Mouse (Mus musculus) lung, embryonic 14.5 days (tissue): ENCODE measurements at regions not wholly inside any gene's neighbourhood (a gene's known extent, or its start where the extent isn't known, plus 50 kb on each side); places are given as distances from the start of the nearest gene placed in this dataset.
A peak's percentile ranks its signal among the peaks of the same experiment; 100 is the strongest.

ENCODE experiments used
- ATAC-seq: fragments of 200-750 bp; cut with Nextera tagmentation; 2 replicates; pipeline ENCODE4 v1.8.0; 2017; ENCODE audit warnings: mild to moderate bottlenecking, moderate TSS enrichment, moderate library complexity; ENCODE audit not compliant: insufficient read depth
- DNase-seq: peaks from one replicate; pipeline ENCODE4 v3.0.0-alpha.2; 2015
- H3K27ac ChIP-seq: fragments of 300-500 bp; sonication (generic); 2 replicates; pipeline ENCODE4 v1.5.1; 2014; ENCODE audit warnings: low read depth, mild to moderate bottlenecking, moderate library complexity
- H3K27me3 ChIP-seq: fragments of 300-500 bp; sonication (generic); 2 replicates; pipeline ENCODE4 v1.6.1; 2014; ENCODE audit warnings: low read length, control low read depth; ENCODE audit not compliant: insufficient read depth
- H3K36me3 ChIP-seq: fragments of 300-500 bp; sonication (generic); 2 replicates; pipeline ENCODE4 v1.6.1; 2014; ENCODE audit warnings: control low read depth; ENCODE audit not compliant: insufficient read depth
- H3K4me1 ChIP-seq: fragments of 300-500 bp; sonication (generic); 2 replicates; pipeline ENCODE4 v1.6.1; 2014; ENCODE audit warnings: antibody characterized with exemption, control low read depth; ENCODE audit not compliant: insufficient read depth
- H3K4me2 ChIP-seq: fragments of 300-500 bp; sonication (generic); 2 replicates; pipeline ENCODE4 v1.6.1; 2014; ENCODE audit warnings: mild to moderate bottlenecking
- H3K4me3 ChIP-seq: fragments of 300-500 bp; sonication (generic); 2 replicates; pipeline ENCODE4 v1.5.1; 2014; ENCODE audit warnings: low read depth, low read length
- H3K9ac ChIP-seq: fragments of 300-500 bp; sonication (generic); 2 replicates; pipeline ENCODE4 v1.6.1; 2014
- H3K9me3 ChIP-seq: fragments of 300-500 bp; sonication (generic); 2 replicates; pipeline ENCODE4 v1.6.1; 2016; ENCODE audit warnings: low read depth, low read length, control low read depth
- CTCF ChIP-seq: IDR thresholded peaks from 2 replicates; pipeline ENCODE4 v1.5.1; 2016; ENCODE audit warnings: antibody characterized with exemption, low read depth
- WGBS: fragments of 180-500 bp; shearing (Covaris S2); extraction: QIAGEN DNeasy Blood & Tissue Kit; methylation state at CpG from one replicate; pipeline ENCODE4 v1.1.7; 2014; 5-methylcytosine and 5-hydroxymethylcytosine counted together

- H3K27me3 ChIP-seq: no peaks in the 10 kb centered on the region
- H3K9ac ChIP-seq: no peak overlapping the region
- no peaks in the 10 kb centered on the region for H3K36me3 ChIP-seq
- no peak for ATAC-seq
- DNase-seq: no peak
- no peak for TF ChIP-seq CTCF
- H3K4me3 ChIP-seq: no peak overlapping the region
- no peaks in the 10 kb centered on the region for H3K9me3 ChIP-seq
- no peak overlapping the region for H3K4me2 ChIP-seq
- no peaks in the 10 kb centered on the region for H3K4me1 ChIP-seq
- 52% methylated on average over 18 of the region's 18 CpGs for WGBS
- H3K27ac ChIP-seq: no peak overlapping the region
Observed at GRCm38 (mm10) chr15:88472351-88473100, 127.6 kb upstream of the Zdhhc25 start.

- Histone ChIP-seq H3K9me3 (no peaks in the 10 kb centered on the region), H3K4me2 (no peak overlapping the region), H3K27me3 (no peaks in the 10 kb centered on the region), H3K27ac (no peak overlapping the region), H3K4me3 (no peak overlapping the region), H3K36me3 (no peaks in the 10 kb centered on the region), H3K9ac (no peak overlapping the region), H3K4me1 (no peaks in the 10 kb centered on the region)
- TF ChIP-seq CTCF: no peak
- ATAC-seq (no peak), DNase-seq (no peak)
- 63% methylated on average over 5 of the region's 5 CpGs for WGBS
Observed at GRCm38 (mm10) chr15:88473221-88473620, 126.9 kb upstream of the Zdhhc25 start.

GRCm38 (mm10) chr15:88483471-88483870, 116.6 kb upstream of the Zdhhc25 start:
- WGBS: 67% methylated on average over 6 of the region's 6 CpGs
- no peak overlapping the region for H3K4me2 ChIP-seq
- H3K4me3 ChIP-seq: no peak overlapping the region
- H3K4me1 ChIP-seq: no peaks in the 10 kb centered on the region
- ATAC-seq: no peak
- H3K27me3 ChIP-seq: no peaks in the 10 kb centered on the region
- H3K9ac ChIP-seq: no peak overlapping the region
- no peak overlapping the region for H3K27ac ChIP-seq
- H3K36me3 ChIP-seq: no peaks in the 10 kb centered on the region
- no peak for TF ChIP-seq CTCF
- H3K9me3 ChIP-seq: no peaks in the 10 kb centered on the region
- no peak for DNase-seq

- DNase-seq (no peak), ATAC-seq (no peak)
- H3K27me3 ChIP-seq: no peaks in the 10 kb centered on the region
- no peaks in the 10 kb centered on the region for H3K9me3 ChIP-seq
- no peak overlapping the region for H3K4me2 ChIP-seq
- H3K4me1 ChIP-seq: no peaks in the 10 kb centered on the region
- WGBS: 86% methylated on average over 7 of the region's 7 CpGs
- no peak for TF ChIP-seq CTCF
- no peak overlapping the region for H3K9ac ChIP-seq
- no peak overlapping the region for H3K4me3 ChIP-seq
- no peak overlapping the region for H3K27ac ChIP-seq
- H3K36me3 ChIP-seq: no peaks in the 10 kb centered on the region
Observed at GRCm38 (mm10) chr15:88489715-88490114, 110.4 kb upstream of the Zdhhc25 start.

GRCm38 (mm10) chr15:88490316-88491090, 109.6 kb upstream of the Zdhhc25 start:
- no peak for TF ChIP-seq CTCF
- H3K4me3 ChIP-seq: no peak overlapping the region
- peak; percentile 9 for DNase-seq
- 62% methylated on average over 12 of the region's 12 CpGs for WGBS
- no peaks in the 10 kb centered on the region for H3K36me3 ChIP-seq
- no peaks in the 10 kb centered on the region for H3K9me3 ChIP-seq
- H3K27ac ChIP-seq: no peak overlapping the region
- no peak for ATAC-seq
- H3K4me2 ChIP-seq: no peak overlapping the region
- H3K9ac ChIP-seq: no peak overlapping the region
- no peaks in the 10 kb centered on the region for H3K27me3 ChIP-seq
- H3K4me1 ChIP-seq: no peaks in the 10 kb centered on the region

- DNase-seq (no peak), ATAC-seq (no peak)
- Histone ChIP-seq H3K4me3 (no peak overlapping the region), H3K27ac (no peak overlapping the region), H3K9ac (no peak overlapping the region), H3K9me3 (no peaks in the 10 kb centered on the region), H3K36me3 (no peaks in the 10 kb centered on the region), H3K4me2 (no peak overlapping the region), H3K4me1 (no peaks in the 10 kb centered on the region), H3K27me3 (no peaks in the 10 kb centered on the region)
- 60% methylated on average over 5 of the region's 5 CpGs for WGBS
- TF ChIP-seq CTCF: no peak
Observed at GRCm38 (mm10) chr15:88491091-88491366, 109.1 kb upstream of the Zdhhc25 start.

GRCm38 (mm10) chr15:88497957-88498356, 102.1 kb upstream of the Zdhhc25 start:
- 83% methylated on average over 7 of the region's 7 CpGs for WGBS
- H3K27me3 ChIP-seq: no peaks in the 10 kb centered on the region
- no peaks in the 10 kb centered on the region for H3K9me3 ChIP-seq
- H3K4me1 ChIP-seq: no peaks in the 10 kb centered on the region
- no peak for TF ChIP-seq CTCF
- no peak overlapping the region for H3K27ac ChIP-seq
- DNase-seq: no peak
- no peaks in the 10 kb centered on the region for H3K36me3 ChIP-seq
- H3K4me3 ChIP-seq: no peak overlapping the region
- no peak for ATAC-seq
- no peak overlapping the region for H3K4me2 ChIP-seq
- H3K9ac ChIP-seq: no peak overlapping the region
